Mouse (Mus musculus) liver, postnatal 0 days (tissue): ENCODE measurements around the gene Mzt1. TPM values are rescaled to one million over a fixed set of nuclear protein-coding genes. Genes with fewer than 3 reads are reported as not detected.
A peak's percentile ranks its signal among the peaks of the same experiment; 100 is the strongest.
"Not testable (repeated sequence)": the region's sequence is repeated elsewhere in the genome, so short reads cannot be mapped to it uniquely, and the experiment has no call there.

Experiments used
- ATAC-seq: fragments of 200-750 bp; cut with Nextera tagmentation; 2 replicates; pipeline ENCODE4 v1.8.0; 2017; ENCODE audit warnings: mild to moderate bottlenecking, moderate library complexity
- DNase-seq: peaks from one replicate; pipeline ENCODE4 v3.0.0-alpha.2; 2016
- H3K27ac ChIP-seq: fragments of 300-500 bp; sonication (generic); 2 replicates; pipeline ENCODE4 v1.5.1; 2014; ENCODE audit warnings: antibody characterized with exemption, moderate library complexity, mild to moderate bottlenecking, low read depth
- H3K27me3 ChIP-seq: fragments of 300-500 bp; sonication (generic); 2 replicates; pipeline ENCODE4 v1.6.1; 2014; ENCODE audit warnings: low read length, control low read depth, mixed read lengths; ENCODE audit not compliant: insufficient read depth
- H3K36me3 ChIP-seq: fragments of 300-500 bp; sonication (generic); replicated peaks from 2 replicates; pipeline ENCODE4 v1.6.1; 2014; ENCODE audit warnings: mild to moderate bottlenecking, control low read depth, low read length, moderate library complexity, mixed read lengths; ENCODE audit not compliant: insufficient read depth
- H3K4me1 ChIP-seq: fragments of 300-500 bp; sonication (generic); 2 replicates; pipeline ENCODE4 v1.6.1; 2014; ENCODE audit warnings: antibody characterized with exemption, mild to moderate bottlenecking, control low read depth; ENCODE audit not compliant: insufficient read depth
- H3K4me2 ChIP-seq: fragments of 300-500 bp; sonication (generic); 2 replicates; pipeline ENCODE4 v1.6.1; 2014; ENCODE audit warnings: low read depth, mild to moderate bottlenecking, low read length, moderate library complexity, mixed read lengths
- H3K4me3 ChIP-seq: fragments of 300-500 bp; sonication (generic); 2 replicates; pipeline ENCODE4 v1.5.1; 2014; ENCODE audit warnings: low read depth, low read length
- H3K9ac ChIP-seq: fragments of 300-500 bp; sonication (generic); replicated peaks from 2 replicates; pipeline ENCODE4 v1.6.1; 2014; ENCODE audit warnings: mild to moderate bottlenecking, moderate library complexity
- H3K9me3 ChIP-seq: fragments of 300-500 bp; sonication (generic); 2 replicates; pipeline ENCODE4 v1.6.1; 2016; ENCODE audit warnings: mild to moderate bottlenecking, control low read depth, low read length, mixed read lengths
- CTCF ChIP-seq: sonication (generic); IDR thresholded peaks from 2 replicates; pipeline ENCODE4 v1.5.1; 2016; ENCODE audit warnings: antibody characterized with exemption, low read depth
- EP300 ChIP-seq: IDR thresholded peaks from 2 replicates; pipeline ENCODE4 v1.6.1; 2016; ENCODE audit warnings: antibody characterized with exemption, low read depth, mild to moderate bottlenecking
- WGBS: fragments of 180-500 bp; shearing (Covaris S2); extraction: QIAGEN DNeasy Blood & Tissue Kit; methylation state at CpG from one replicate; pipeline ENCODE4 v1.1.7; 2014; ENCODE audit not compliant: insufficient replicate concordance; 5-methylcytosine and 5-hydroxymethylcytosine counted together
- polyA plus RNA-seq: library from polyadenylated mRNA; unstranded; fragments of >200 nt; fragmentation: Nextera tagmentation; extraction: Ambion mirVana; gene quantifications from 2 replicates; pipeline ENCODE4 v1.2.1, GENCODE M21; 2015

The Mzt1 gene
- polyA plus RNA-seq, 1 experiment from 2014 or later: 43.2 TPM

GRCm38 (mm10) chr14:99037703-99038102, 8.2 kb downstream of the Mzt1 start:
- WGBS: 83% methylated on average over 2 of the region's 2 CpGs
- H3K9ac ChIP-seq: no peak overlapping the region
- H3K27ac ChIP-seq: no peak overlapping the region
- H3K9me3 ChIP-seq: no peaks in the 10 kb centered on the region
- no peak overlapping the region for H3K4me3 ChIP-seq
- H3K36me3 ChIP-seq: peaks cover 27% of the 10 kb centered on the region
- no peak for ATAC-seq
- TF ChIP-seq EP300 (no peak), CTCF (no peak)
- no peak overlapping the region for H3K4me2 ChIP-seq
- H3K27me3 ChIP-seq: no peaks in the 10 kb centered on the region
- no peaks in the 10 kb centered on the region for H3K4me1 ChIP-seq
- DNase-seq: no peak

GRCm38 (mm10) chr14:99036039-99036438, 9.9 kb downstream of the Mzt1 start:
- no peak overlapping the region for H3K27ac ChIP-seq
- no peaks in the 10 kb centered on the region for H3K4me1 ChIP-seq
- no peaks in the 10 kb centered on the region for H3K27me3 ChIP-seq
- no peak for TF ChIP-seq EP300
- TF ChIP-seq CTCF: no peak
- DNase-seq (no peak), ATAC-seq (no peak)
- no peak overlapping the region for H3K4me3 ChIP-seq
- H3K9me3 ChIP-seq: no peaks in the 10 kb centered on the region
- H3K4me2 ChIP-seq: no peak overlapping the region
- H3K9ac ChIP-seq: no peak overlapping the region
- WGBS: 66% methylated on average over 4 of the region's 4 CpGs
- H3K36me3 ChIP-seq: peaks cover 31% of the 10 kb centered on the region

- H3K4me3 ChIP-seq, H3K27me3 ChIP-seq, H3K4me1 ChIP-seq, ATAC-seq, H3K9ac ChIP-seq, H3K9me3 ChIP-seq, H3K4me2 ChIP-seq, H3K27ac ChIP-seq, DNase-seq: not testable (repeated sequence)
- H3K36me3 ChIP-seq: peaks cover 31% of the 10 kb centered on the region
- 94% methylated on average over 8 of the region's 8 CpGs for WGBS
Observed at GRCm38 (mm10) chr14:99034851-99035250, 11.1 kb downstream of the Mzt1 start.

- no peak overlapping the region for H3K27ac ChIP-seq
- 72% methylated on average over 5 of the region's 5 CpGs for WGBS
- TF ChIP-seq EP300 (no peak), CTCF (no peak)
- no peaks in the 10 kb centered on the region for H3K27me3 ChIP-seq
- no peaks in the 10 kb centered on the region for H3K9me3 ChIP-seq
- no peak overlapping the region for H3K4me2 ChIP-seq
- no peak for DNase-seq
- H3K4me3 ChIP-seq: no peak overlapping the region
- H3K4me1 ChIP-seq: no peaks in the 10 kb centered on the region
- H3K9ac ChIP-seq: no peak overlapping the region
- H3K36me3 ChIP-seq: peaks cover 22% of the 10 kb centered on the region
- 0 out of 2 replicates have a peak, but pooled peaks have one; percentile 13 for ATAC-seq
Observed at GRCm38 (mm10) chr14:99032596-99032995, 13.3 kb downstream of the Mzt1 start.

- Histone ChIP-seq H3K9me3 (0 out of 2 replicates have a peak, but pooled peaks cover 2% of the 10 kb centered on the region), H3K36me3 (peaks cover 19% of the 10 kb centered on the region), H3K4me2 (no peak overlapping the region), H3K4me1 (no peaks in the 10 kb centered on the region), H3K9ac (no peak overlapping the region), H3K27me3 (no peaks in the 10 kb centered on the region), H3K4me3 (no peak overlapping the region), H3K27ac (no peak overlapping the region)
- TF ChIP-seq EP300: no peak
- no peak for TF ChIP-seq CTCF
- DNase-seq (no peak), ATAC-seq (no peak)
- WGBS: 85% methylated on average over 5 of the region's 5 CpGs
Observed at GRCm38 (mm10) chr14:99031337-99031873, 14.5 kb downstream of the Mzt1 start.

- no peak overlapping the region for H3K4me2 ChIP-seq
- H3K27me3 ChIP-seq: no peaks in the 10 kb centered on the region
- no peak overlapping the region for H3K27ac ChIP-seq
- H3K9me3 ChIP-seq: 0 out of 2 replicates have a peak, but pooled peaks cover 2% of the 10 kb centered on the region
- WGBS: 73% methylated on average over 5 of the region's 5 CpGs
- DNase-seq (no peak), ATAC-seq (no peak)
- TF ChIP-seq CTCF: no peak
- no peak for TF ChIP-seq EP300
- H3K4me1 ChIP-seq: no peaks in the 10 kb centered on the region
- no peak overlapping the region for H3K4me3 ChIP-seq
- no peak overlapping the region for H3K9ac ChIP-seq
- H3K36me3 ChIP-seq: peaks cover 13% of the 10 kb centered on the region
Observed at GRCm38 (mm10) chr14:99029987-99030386, 15.9 kb downstream of the Mzt1 start.
